Mouse (Mus musculus) layer of hippocampus, adult 18-20 months (tissue): ENCODE data around the gene Pate4. TPM values are rescaled to one million over a fixed set of nuclear protein-coding genes. Genes with fewer than 3 reads are reported as not detected.

Experiments
- total RNA-seq, 2 experiments: library from RNA; stranded (reverse); gene quantifications; 2 replicates each; pipeline ENCODE4 v1.2.3; 2021

Gene Pate4
- total RNA-seq, 2 experiments from 2014 or later: not detected

Other genes starting within 250 kb of the Pate4 start
- gene Cdon, start 190.8 kb downstream of the Pate4 start, total RNA-seq: 10 to 100 TPM; 11.2 to 11.9 TPM
- not detected for gene Gm1113, start 93.7 kb downstream of the Pate4 start, total RNA-seq
- 10 to 100 TPM; 15.6 to 15.9 TPM for gene Ddx25, start 53.4 kb downstream of the Pate4 start, total RNA-seq
- 10 to 100 TPM; 11.3 to 12.1 TPM for gene Pus3, start 53.3 kb downstream of the Pate4 start, total RNA-seq
- 1 to 10 TPM in 1 of 2 experiments, under 1 TPM in 1; 0.58 to 1.5 TPM for gene Pate2, start 41.7 kb downstream of the Pate4 start, total RNA-seq
- gene Hyls1, start 41.5 kb downstream of the Pate4 start, total RNA-seq: 10 to 100 TPM; 14.8 to 15.3 TPM
- gene Pate3, start 36.3 kb upstream of the Pate4 start, total RNA-seq: not detected
- not detected for gene Pate1, start 75.4 kb upstream of the Pate4 start, total RNA-seq
- gene Gm17677, start 129.1 kb upstream of the Pate4 start, total RNA-seq: not detected
- gene Gm17727, start 166.2 kb upstream of the Pate4 start, total RNA-seq: not detected
- not detected for gene Gm27235, start 178.2 kb upstream of the Pate4 start, total RNA-seq
- not detected for gene D730048I06Rik, start 178.2 kb upstream of the Pate4 start, total RNA-seq
- not detected for gene 9230110F15Rik, start 232.2 kb upstream of the Pate4 start, total RNA-seq